Mouse (Mus musculus) regulatory T cell (primary cell): Measurements from ENCODE around the gene Strap.

Experiments used
- in situ Hi-C: fragments of 300-600 bp; cut with MboI, MseI; formaldehyde crosslinking; loops from one replicate; pipeline ENCODE4 v1.15.1; 2025; ENCODE audit warnings: high pct_unique_total_duplicates

Gene Strap

GRCm38 (mm10) chr6:137773637-137774028, 38.8 kb downstream of the Strap start:
- in situ Hi-C loops = no loop called here

- in situ Hi-C loops = no loop called here
These were observed 39.3 kb downstream of the Strap start for GRCm38 (mm10) chr6:137774166-137774565.

GRCm38 (mm10) chr6:137775159-137775558, 40.3 kb downstream of the Strap start:
- in situ Hi-C loops = no loop called here

- in situ Hi-C loops = no loop called here
These were observed 42.1 kb downstream of the Strap start for GRCm38 (mm10) chr6:137776981-137777380.

- in situ Hi-C loops = no loop called here
These were observed 49.2 kb downstream of the Strap start for GRCm38 (mm10) chr6:137783899-137784637.

GRCm38 (mm10) chr6:137788976-137789590, 54.2 kb downstream of the Strap start:
- in situ Hi-C loops = no loop called here

- in situ Hi-C loops = no loop called here
These were observed 54.8 kb downstream of the Strap start for GRCm38 (mm10) chr6:137789658-137790057.

- in situ Hi-C loops = no loop called here
These were observed 60.6 kb downstream of the Strap start for GRCm38 (mm10) chr6:137795494-137795893.

GRCm38 (mm10) chr6:137796596-137797567, 62.0 kb downstream of the Strap start:
- in situ Hi-C loops = no loop called here

- in situ Hi-C loops = no loop called here
These were observed 64.4 kb downstream of the Strap start for GRCm38 (mm10) chr6:137799253-137799652.
